Mouse (Mus musculus) forebrain, embryonic 15.5 days (tissue): Measurements from ENCODE around the gene Ttc30a1. TPM values are rescaled to one million over a fixed set of nuclear protein-coding genes. Genes with fewer than 3 reads are reported as not detected.

ENCODE experiments used
- polyA plus RNA-seq: library from polyadenylated mRNA; unstranded; fragments of >200 nt; fragmentation: Nextera tagmentation; extraction: Ambion mirVana; gene quantifications from 2 replicates; pipeline ENCODE4 v1.2.1, GENCODE M21; 2015

The Ttc30a1 gene
- polyA plus RNA-seq, 1 experiment from 2014 or later = 8.4 TPM

Other genes starting within 250 kb of the Ttc30a1 start
- 25.2 and 25.8 TPM in 2 replicates for gene Agps, start 149.8 kb downstream of the Ttc30a1 start, polyA plus RNA-seq
- 15.3 and 19.3 TPM in 2 replicates for gene Ttc30b, start 43.4 kb downstream of the Ttc30a1 start, polyA plus RNA-seq
- 0.47 and 0.79 TPM in 2 replicates for gene Ttc30a2, start 3.8 kb downstream of the Ttc30a1 start, polyA plus RNA-seq